Mouse (Mus musculus) cerebellum, postnatal 14 days (tissue): ENCODE results near the gene Kcnj15.

ENCODE experiments used
- DNase-seq, 2 experiments: peaks; one replicate each; pipeline ENCODE4 v3.0.0; 2021; ENCODE audit warnings: mixed read lengths in 2 of 2

The Kcnj15 gene

GRCm38 (mm10) chr16:95248646-95249045 is 8.7 kb upstream of the Kcnj15 start:
- no peak for DNase-seq

GRCm38 (mm10) chr16:95256648-95257047 is 710 bp upstream of the Kcnj15 start:
- no peak for DNase-seq

DNA sequence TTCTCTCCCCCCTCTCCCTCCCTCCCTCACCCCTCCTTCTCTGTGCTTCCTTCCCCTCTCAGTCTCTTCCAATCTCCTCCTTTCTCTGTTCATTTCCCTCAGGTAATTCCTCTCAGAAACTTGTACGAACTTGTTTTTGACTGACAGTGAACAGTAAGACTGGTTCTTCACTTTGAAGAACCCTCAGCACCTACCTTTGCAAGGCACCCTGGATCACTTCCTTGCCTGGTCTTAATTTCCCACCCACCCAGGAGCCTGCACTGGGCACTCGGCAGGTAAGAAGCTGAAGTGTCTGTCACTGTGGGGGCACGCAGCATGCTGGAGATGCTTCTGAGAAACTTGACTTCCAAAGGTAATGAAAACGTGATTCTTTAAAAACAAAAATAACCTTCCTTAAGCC is 742 bp downstream of the Kcnj15 start:
- no peak for DNase-seq

DNA sequence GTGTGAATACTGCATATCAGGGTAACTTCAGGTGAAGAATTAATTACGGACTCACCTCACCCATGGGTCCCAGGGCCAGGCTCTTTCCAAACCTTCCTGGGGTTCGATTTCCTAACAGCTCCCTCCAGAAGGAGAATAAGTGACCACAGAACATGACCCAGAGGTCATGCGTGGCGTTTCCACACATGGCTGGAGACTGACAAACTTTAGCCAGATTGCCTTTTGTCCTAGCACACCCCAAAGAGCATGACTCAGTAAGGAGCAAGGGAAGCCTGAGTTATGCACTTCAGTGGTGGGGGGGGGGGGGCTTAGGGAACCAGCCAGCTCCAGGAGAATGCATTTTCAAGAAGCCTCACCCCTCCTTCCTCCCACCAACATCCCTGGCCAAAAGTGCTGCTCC is 2.1 kb downstream of the Kcnj15 start:
- no peak for DNase-seq

- no peak for DNase-seq
These were observed 3.3 kb downstream of the Kcnj15 start for GRCm38 (mm10) chr16:95260693-95261092.

GRCm38 (mm10) chr16:95261807-95262206 is 4.4 kb downstream of the Kcnj15 start:
- no peak for DNase-seq

DNA sequence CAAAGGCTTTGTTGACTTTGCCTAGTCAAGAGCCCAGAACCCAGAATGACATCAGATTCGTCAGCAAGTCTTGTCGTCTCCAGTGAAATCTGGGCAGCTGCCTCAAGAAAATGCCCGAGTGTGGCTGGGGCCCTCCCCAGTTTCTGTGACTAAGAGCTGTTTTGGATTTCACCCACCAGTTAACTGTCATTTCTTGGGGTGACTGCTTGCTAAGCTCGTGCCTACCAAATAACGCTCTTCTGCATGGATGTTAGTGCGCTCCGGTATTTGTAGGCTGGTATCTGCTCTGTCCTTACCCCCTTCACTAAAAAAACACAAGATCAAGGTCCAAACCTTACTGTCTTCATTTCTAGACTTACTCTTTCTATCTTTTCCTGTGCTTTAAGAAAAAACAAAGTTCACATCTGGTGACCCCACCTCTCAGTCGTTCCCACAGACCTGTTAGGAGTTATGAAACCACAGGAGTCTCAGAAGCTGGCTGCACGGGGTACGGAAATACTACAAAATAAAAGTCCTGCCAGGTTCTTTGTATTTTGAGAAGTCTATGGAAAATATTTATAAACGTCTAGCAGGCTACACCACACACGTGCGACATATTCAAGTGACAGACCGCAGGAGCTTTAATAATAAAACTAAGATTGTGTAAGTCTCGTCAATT is 5.5 kb downstream of the Kcnj15 start:
- no peak for DNase-seq

DNA sequence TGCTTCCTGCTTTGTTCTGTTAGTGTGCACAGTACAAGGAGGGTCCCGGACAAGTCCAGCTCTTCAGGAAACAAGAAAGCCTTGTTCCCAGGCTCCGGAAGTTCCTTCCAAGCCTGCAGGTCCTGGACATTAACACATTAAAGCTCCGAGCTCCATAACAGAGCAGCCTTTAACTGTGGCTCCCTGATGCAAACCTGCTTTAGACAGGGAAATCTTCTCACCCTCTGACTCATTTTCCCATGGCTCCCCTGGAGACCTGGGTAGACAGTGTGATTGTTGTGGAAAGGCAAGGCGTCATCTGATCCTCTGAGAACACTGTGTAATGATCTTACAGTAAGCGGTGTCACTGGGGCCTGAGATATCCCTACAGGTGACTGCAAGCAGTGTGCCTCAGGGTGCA is 7.0 kb downstream of the Kcnj15 start:
- no peak for DNase-seq

- DNase-seq = no peak
These were observed 10.3 kb downstream of the Kcnj15 start for GRCm38 (mm10) chr16:95267481-95268183.

GRCm38 (mm10) chr16:95269610-95270009 is 12.3 kb downstream of the Kcnj15 start:
- no peak for DNase-seq

- DNase-seq = no peak
These were observed 15.7 kb downstream of the Kcnj15 start for GRCm38 (mm10) chr16:95273101-95273500.

GRCm38 (mm10) chr16:95275713-95276502 is 18.6 kb downstream of the Kcnj15 start:
- no peak for DNase-seq

DNA sequence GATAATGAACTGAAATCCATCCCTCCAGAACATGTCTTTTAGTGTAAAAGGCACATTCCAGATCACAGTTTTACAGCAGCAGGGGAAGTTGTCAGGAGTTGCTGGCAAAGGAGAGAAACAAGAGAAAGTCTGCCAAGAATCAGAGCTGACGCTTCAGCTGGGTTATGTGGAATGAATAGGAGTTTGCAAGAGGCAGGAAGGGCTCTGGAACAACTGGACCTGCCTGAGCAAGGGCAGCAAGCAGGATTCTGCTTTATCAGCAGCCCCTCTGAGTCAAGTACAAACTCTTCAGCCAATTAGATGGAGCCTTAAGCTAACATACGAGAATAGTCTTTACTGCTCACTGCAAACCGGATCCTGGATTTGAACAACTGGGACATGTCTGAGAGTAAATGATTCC is 21.7 kb downstream of the Kcnj15 start:
- no peak for DNase-seq

DNA sequence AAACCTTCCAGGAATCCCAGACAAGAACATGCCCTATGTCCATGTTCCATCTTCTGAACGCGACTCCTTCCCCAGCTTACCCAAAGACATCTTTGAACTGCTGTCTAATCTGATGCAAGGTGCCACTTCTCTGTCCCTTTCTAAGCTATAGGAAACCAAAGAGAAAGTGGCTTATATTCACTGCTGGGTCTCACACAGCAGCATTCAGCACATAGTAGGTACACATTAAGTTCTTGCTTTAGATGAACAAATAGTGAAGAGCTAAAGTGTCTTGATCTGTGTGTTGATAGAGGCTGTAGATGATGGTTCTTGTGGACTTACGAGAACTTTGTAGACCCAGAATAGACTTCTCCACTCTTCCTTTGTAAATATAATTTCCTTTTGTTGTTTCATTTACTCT is 23.0 kb downstream of the Kcnj15 start:
- no peak for DNase-seq

DNA sequence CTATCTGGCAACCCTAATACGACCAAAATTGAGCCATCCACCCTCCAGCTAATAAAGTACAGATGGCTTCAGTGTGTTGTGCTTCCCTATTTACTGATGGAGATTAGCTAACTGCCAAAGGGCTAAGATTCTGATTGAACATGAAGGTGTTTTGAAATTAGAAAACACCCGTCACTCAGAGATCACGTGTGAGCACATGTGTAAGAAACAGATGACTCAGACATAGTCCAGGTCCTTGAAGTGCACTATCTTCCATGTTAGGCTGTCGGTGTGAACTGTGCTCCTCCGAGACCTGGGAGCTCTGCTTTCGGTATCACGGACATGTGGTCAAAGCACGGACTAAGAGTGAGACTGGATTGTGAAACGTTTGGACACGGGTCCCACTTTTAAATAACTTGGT is 26.0 kb downstream of the Kcnj15 start:
- no peak for DNase-seq

DNA sequence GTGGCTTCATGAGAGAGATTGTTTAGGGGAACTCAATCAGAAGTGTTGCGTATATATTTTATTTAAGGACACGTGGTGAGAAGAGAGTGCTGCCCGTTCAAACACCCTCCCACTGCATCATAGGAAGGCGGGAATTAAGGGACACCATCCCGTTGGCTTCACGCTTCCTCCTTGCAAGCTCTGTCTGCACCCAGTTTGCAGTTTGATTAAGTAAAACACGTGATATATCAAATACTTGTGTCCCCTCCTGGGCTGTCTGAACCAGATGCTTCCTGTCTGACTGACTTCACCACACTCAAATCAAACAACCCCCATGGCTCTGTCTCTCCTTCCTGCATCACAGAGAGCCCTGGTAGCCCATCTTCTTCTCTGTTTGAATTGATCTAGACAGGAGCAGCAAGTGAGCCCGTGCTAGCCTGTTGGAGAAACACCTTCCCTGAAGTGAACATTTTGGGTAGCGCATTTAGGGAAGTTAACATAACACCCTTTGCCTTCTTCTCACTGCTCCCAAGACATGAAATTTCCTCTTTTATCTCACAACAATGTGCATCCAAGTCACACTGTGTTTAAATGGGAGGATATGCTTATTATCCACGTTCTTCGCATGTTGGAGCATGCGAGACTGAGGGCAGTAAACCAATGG is 26.8 kb downstream of the Kcnj15 start:
- no peak for DNase-seq

DNA sequence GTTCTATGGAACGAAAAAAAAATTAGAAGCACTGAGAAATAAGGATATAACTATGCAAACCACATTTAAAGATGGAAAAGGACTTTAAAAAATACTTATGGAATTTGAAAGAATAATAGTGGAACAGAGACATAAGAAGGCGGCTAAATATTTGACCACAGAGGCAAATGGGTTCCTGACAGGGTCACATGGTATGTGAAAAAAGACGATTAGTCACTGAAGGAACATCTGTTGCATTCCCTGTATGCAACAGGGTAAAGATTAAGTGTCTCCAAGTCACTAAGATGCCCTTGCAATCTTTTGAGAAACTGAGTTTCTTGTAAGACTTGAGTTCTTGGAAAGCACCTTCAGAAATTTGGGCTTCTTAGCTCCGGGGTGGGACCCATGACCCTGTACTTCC is 27.7 kb downstream of the Kcnj15 start:
- DNase-seq = no peak

- DNase-seq = no peak
These were observed 28.4 kb downstream of the Kcnj15 start for GRCm38 (mm10) chr16:95285767-95286166.

- no peak for DNase-seq
These were observed 30.3 kb downstream of the Kcnj15 start for GRCm38 (mm10) chr16:95287656-95288055.

GRCm38 (mm10) chr16:95289375-95289774 is 32.0 kb downstream of the Kcnj15 start:
- no peak for DNase-seq

- DNase-seq = peak; percentile 22 to 38
These were observed 34.2 kb downstream of the Kcnj15 start for GRCm38 (mm10) chr16:95291450-95292101.

- no peak for DNase-seq
These were observed 35.6 kb downstream of the Kcnj15 start for GRCm38 (mm10) chr16:95292843-95293505.
